35 mouse cellular contexts compared by ENCODE assay signal in the genomic region with DNA sequence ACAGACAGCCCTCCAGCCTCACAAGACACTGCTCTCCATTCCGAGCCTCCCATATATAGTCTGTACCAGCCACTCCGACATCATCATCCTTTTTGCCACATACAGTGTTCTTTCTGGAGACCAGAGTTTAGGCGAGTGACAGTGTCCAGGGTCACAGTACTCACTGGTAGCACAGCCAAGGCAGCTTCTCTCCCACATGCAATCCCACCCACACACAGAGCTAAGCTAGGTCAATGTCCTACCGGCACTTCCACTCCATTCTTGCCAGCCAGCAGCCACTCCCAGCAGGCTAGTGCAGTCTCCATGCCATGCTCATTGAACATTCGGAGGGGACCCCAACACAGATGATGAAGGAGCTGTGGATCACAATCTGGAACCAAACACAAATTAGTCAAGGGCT.
"Had no signal": no experiment of that assay in that cellular context is flagged by ENCODE, and none has a peak within 500 bp of the region (broad histone marks: within the 10 kb centered on the region; RNA-seq: fewer than 3 reads in every experiment).

No protein-coding gene starts in this region.

- H3K27ac ChIP-seq: heart, embryonic 10.5 days; heart, embryonic 13.5 days; heart, embryonic 15.5 days; hindbrain, embryonic 10.5 days; hindbrain, embryonic 12.5 days; hindbrain, embryonic 13.5 days; hindbrain, embryonic 14.5 days; hindbrain, embryonic 15.5 days; hindbrain, postnatal 0 days; intestine, embryonic 15.5 days; kidney, embryonic 15.5 days; kidney, postnatal 0 days; layer of hippocampus, adult 2 months had no signal

- H3K4me1 ChIP-seq: heart, embryonic 10.5 days; heart, embryonic 12.5 days; heart, embryonic 13.5 days; heart, embryonic 15.5 days; hindbrain, embryonic 10.5 days; hindbrain, embryonic 12.5 days; hindbrain, embryonic 13.5 days; hindbrain, embryonic 15.5 days; intestine, embryonic 15.5 days; kidney, embryonic 15.5 days had no signal

- DNase-seq: heart, postnatal 10 days; heart, postnatal 14 days; heart, postnatal 36 days; heart, postnatal 4 days; kidney, adult 11 months; kidney, adult 18-20 months; kidney, adult 2 months; kidney, adult 8-10 months; kidney, adult 9 months; kidney, postnatal 10 days; kidney, postnatal 14 days; kidney, postnatal 25 days; kidney, postnatal 36 days; kidney, postnatal 4 days; layer of hippocampus, adult 9-11 months; layer of hippocampus, postnatal 36 days had no signal

- H3K4me2 ChIP-seq: heart, embryonic 11.5 days; heart, embryonic 12.5 days; heart, embryonic 13.5 days; heart, embryonic 15.5 days; hindbrain, embryonic 12.5 days; hindbrain, embryonic 13.5 days; hindbrain, embryonic 14.5 days; hindbrain, embryonic 15.5 days; intestine, embryonic 15.5 days; kidney, embryonic 15.5 days had no signal

- H3K4me3 ChIP-seq: heart, embryonic 10.5 days; heart, embryonic 12.5 days; heart, embryonic 13.5 days; heart, embryonic 15.5 days; hindbrain, embryonic 10.5 days; hindbrain, embryonic 12.5 days; hindbrain, embryonic 13.5 days; hindbrain, embryonic 15.5 days; intestine, embryonic 15.5 days; kidney, embryonic 15.5 days; layer of hippocampus, adult 2 months had no signal

- H3K27me3 ChIP-seq: heart, embryonic 12.5 days; heart, embryonic 13.5 days; heart, embryonic 15.5 days; hindbrain, embryonic 12.5 days; hindbrain, embryonic 13.5 days; hindbrain, embryonic 15.5 days; intestine, embryonic 15.5 days; kidney, embryonic 15.5 days had no signal

- ATAC-seq: hindbrain, embryonic 16.5 days; hindbrain, postnatal 0 days; inflammation-experienced regulatory T-cells, adult 6 months; intestine, embryonic 15.5 days; intestine, embryonic 16.5 days; intestine, postnatal 0 days had no signal

- H3K9me3 ChIP-seq: heart, embryonic 10.5 days; heart, embryonic 12.5 days; heart, embryonic 13.5 days; heart, embryonic 15.5 days; hindbrain, embryonic 10.5 days; hindbrain, embryonic 12.5 days; hindbrain, embryonic 13.5 days; hindbrain, embryonic 15.5 days; intestine, embryonic 15.5 days; kidney, embryonic 15.5 days had no signal

- H3K9ac ChIP-seq: heart, embryonic 12.5 days; heart, embryonic 13.5 days; heart, embryonic 15.5 days; hindbrain, embryonic 12.5 days; hindbrain, embryonic 13.5 days; hindbrain, embryonic 14.5 days; hindbrain, embryonic 15.5 days; intestine, embryonic 15.5 days; kidney, embryonic 15.5 days had no signal
